In genomic region chr15:101123202-101123601, GRCm38 (mm10) we compare ENCODE assay signal across 13 mouse cellular contexts. TPM values are rescaled to one million over a fixed set of nuclear protein-coding genes. Genes with fewer than 3 reads are reported as not detected.
DNase-seq lines count a peak whose midpoint lies in the region; ATAC-seq lines count a peak whose summit lies in the region.
"Had no signal": no experiment of that assay in that cellular context is flagged by ENCODE, and none has a peak within 500 bp of the region (broad histone marks: within the 10 kb centered on the region; RNA-seq: fewer than 3 reads in every experiment).

No protein-coding gene starts in this region.

- no peaks in the 10 kb centered on the region for H3K36me3 ChIP-seq in heart, embryonic 15.5 days
- H3K36me3 ChIP-seq in liver, embryonic 12.5 days: no peaks in the 10 kb centered on the region
- no peaks in the 10 kb centered on the region for H3K36me3 ChIP-seq in forebrain, embryonic 11.5 days (ENCODE audit: control insufficient read depth, insufficient read depth, low read length)
- H3K36me3 ChIP-seq: embryonic facial prominence, embryonic 12.5 days had no signal

- ATAC-seq in heart, embryonic 15.5 days (replicated peaks; ENCODE audit: insufficient number of reproducible peaks, insufficient read depth, low FRiP score, low read depth): 0 out of 2 replicates have a peak, but pooled peaks have one; percentile 11
- no peak for ATAC-seq in liver, embryonic 12.5 days
- ATAC-seq in forebrain, embryonic 11.5 days (replicated peaks; ENCODE audit: low FRiP score): no peak
- ATAC-seq: midbrain, embryonic 16.5 days had no signal

- H3K9ac ChIP-seq in heart, embryonic 15.5 days: no peak overlapping the region
- H3K9ac ChIP-seq in liver, embryonic 12.5 days: no peak overlapping the region
- H3K9ac ChIP-seq in forebrain, embryonic 11.5 days (ENCODE audit: low read length): no peak overlapping the region
- H3K9ac ChIP-seq: embryonic facial prominence, embryonic 12.5 days had no signal

- no peak overlapping the region for H3K4me3 ChIP-seq in heart, embryonic 15.5 days
- H3K4me3 ChIP-seq in liver, embryonic 12.5 days: no peak overlapping the region
- H3K4me3 ChIP-seq in forebrain, embryonic 11.5 days (ENCODE audit: low read depth, low read length): no peak overlapping the region
- H3K4me3 ChIP-seq: embryonic facial prominence, embryonic 12.5 days had no signal

- WGBS in heart, embryonic 15.5 days: 59% methylated on average over 4 of the region's 4 CpGs
- 60% methylated on average over 4 of the region's 4 CpGs for WGBS in liver, embryonic 12.5 days (ENCODE audit: insufficient replicate concordance)
- WGBS in forebrain, embryonic 11.5 days: 70% methylated on average over 4 of the region's 4 CpGs

- peaks cover 7% of the 10 kb centered on the region for H3K27me3 ChIP-seq in heart, embryonic 15.5 days
- peaks cover 66% of the 10 kb centered on the region for H3K27me3 ChIP-seq in liver, embryonic 12.5 days (replicated peaks)
- peaks cover 10% of the 10 kb centered on the region for H3K27me3 ChIP-seq in forebrain, embryonic 11.5 days (ENCODE audit: control insufficient read depth, insufficient read depth, low read length)

- H3K9me3 ChIP-seq in heart, embryonic 15.5 days (replicated peaks): no peaks in the 10 kb centered on the region
- no peaks in the 10 kb centered on the region; the same call in 1 of the 2 replicates for H3K9me3 ChIP-seq in liver, embryonic 12.5 days (replicated peaks)
- H3K9me3 ChIP-seq in forebrain, embryonic 11.5 days (ENCODE audit: control insufficient read depth, low read length): no peaks in the 10 kb centered on the region
- H3K9me3 ChIP-seq: embryonic facial prominence, embryonic 12.5 days had no signal

- no peak overlapping the region for H3K4me2 ChIP-seq in heart, embryonic 15.5 days
- no peak overlapping the region for H3K4me2 ChIP-seq in liver, embryonic 12.5 days
- H3K4me2 ChIP-seq in forebrain, embryonic 11.5 days (ENCODE audit: low read depth, low read length, severe bottlenecking): no peak overlapping the region
- H3K4me2 ChIP-seq: embryonic facial prominence, embryonic 12.5 days had no signal

- peak overlapping the region; percentile 35 for H3K27ac ChIP-seq in heart, embryonic 15.5 days
- no peak overlapping the region for H3K27ac ChIP-seq in liver, embryonic 12.5 days
- H3K27ac ChIP-seq in forebrain, embryonic 11.5 days (ENCODE audit: low read depth, low read length): no peak overlapping the region
- H3K27ac ChIP-seq: embryonic facial prominence, embryonic 12.5 days had no signal

- DNase-seq in kidney, adult 11 months: peak; percentile 48
- no peak for DNase-seq in kidney, postnatal 4 days
- peak; percentile 63 for DNase-seq in kidney, postnatal 10 days
- peak; percentile 81 for DNase-seq in lung, postnatal 25 days (ENCODE audit: low spot score)
- no peak for DNase-seq in right cerebral cortex, adult 18-20 months
- no peak for DNase-seq in forebrain, embryonic 11.5 days (ENCODE audit: low spot score)
- DNase-seq: thymus, postnatal 25 days had no signal

- peaks cover 21% of the 10 kb centered on the region for H3K4me1 ChIP-seq in heart, embryonic 15.5 days (replicated peaks)
- H3K4me1 ChIP-seq in liver, embryonic 12.5 days: no peaks in the 10 kb centered on the region
- peaks cover 2% of the 10 kb centered on the region for H3K4me1 ChIP-seq in forebrain, embryonic 11.5 days (replicated peaks; ENCODE audit: control insufficient read depth, insufficient read depth, low read length)

RNA-seq across cellular contexts. Expression of gene Acvrl1, which starts 5.1 kb away (rescaled TPM):
- 13.1 and 17.1 TPM in 2 replicates for polyA plus RNA-seq in heart, embryonic 15.5 days (2015; fragmentation: Nextera tagmentation; extraction: Ambion mirVana)
- polyA plus RNA-seq in liver, embryonic 12.5 days (2016; fragmentation: Nextera tagmentation; extraction: Ambion mirVana): 1.8 TPM in 2 replicates
- 7.2 and 7.7 TPM in 2 replicates for polyA plus RNA-seq in forebrain, embryonic 11.5 days (2014; fragmentation: Nextera tagmentation; extraction: Ambion mirVana)

RNA-seq across cellular contexts. Expression of gene Ankrd33, which starts 7.6 kb away (rescaled TPM):
- not detected in 2 replicates for polyA plus RNA-seq in heart, embryonic 15.5 days (2015; fragmentation: Nextera tagmentation; extraction: Ambion mirVana)
- polyA plus RNA-seq in liver, embryonic 12.5 days (2016; fragmentation: Nextera tagmentation; extraction: Ambion mirVana): not detected in 2 replicates
- polyA plus RNA-seq in forebrain, embryonic 11.5 days (2014; fragmentation: Nextera tagmentation; extraction: Ambion mirVana): not detected in 2 replicates
- polyA plus RNA-seq: embryonic facial prominence, embryonic 12.5 days; large intestine, adult 2 months; limb, embryonic 14.5 days; midbrain, embryonic 16.5 days had no signal

RNA-seq across cellular contexts. Expression of gene Fignl2, which starts 44.8 kb away (rescaled TPM):
- polyA plus RNA-seq in heart, embryonic 15.5 days (2015; fragmentation: Nextera tagmentation; extraction: Ambion mirVana): 0.03 and 0.10 TPM in 2 replicates
- polyA plus RNA-seq in liver, embryonic 12.5 days (2016; fragmentation: Nextera tagmentation; extraction: Ambion mirVana): 0.17 and 0.25 TPM in 2 replicates
- polyA plus RNA-seq in forebrain, embryonic 11.5 days (2014; fragmentation: Nextera tagmentation; extraction: Ambion mirVana): 0.52 and 0.76 TPM in 2 replicates

RNA-seq across cellular contexts. Expression of gene Acvr1b, which starts 50.7 kb away (rescaled TPM):
- 5.8 and 6.9 TPM in 2 replicates for polyA plus RNA-seq in heart, embryonic 15.5 days (2015; fragmentation: Nextera tagmentation; extraction: Ambion mirVana)
- 1.9 and 2.2 TPM in 2 replicates for polyA plus RNA-seq in liver, embryonic 12.5 days (2016; fragmentation: Nextera tagmentation; extraction: Ambion mirVana)
- polyA plus RNA-seq in forebrain, embryonic 11.5 days (2014; fragmentation: Nextera tagmentation; extraction: Ambion mirVana): 15.0 and 16.0 TPM in 2 replicates

Comparison
In these comparisons a context has a peak if more than half of its experiments do, and no peak if none do; other contexts are left out.
1. DNase-seq: peak in kidney, adult 11 months (single experiment), kidney, postnatal 10 days (single experiment) and lung, postnatal 25 days (single experiment); none in kidney, postnatal 4 days (0 of 2), right cerebral cortex, adult 18-20 months (single experiment) and forebrain, embryonic 11.5 days (single experiment).